Mouse (Mus musculus) hindbrain, embryonic 14.5 days (tissue): ENCODE results near the gene Mturn. TPM values are rescaled to one million over a fixed set of nuclear protein-coding genes. Genes with fewer than 3 reads are reported as not detected.
A peak's percentile ranks its signal among the peaks of the same experiment; 100 is the strongest.

ENCODE experiments used
- ATAC-seq: fragments of 200-750 bp; cut with Nextera tagmentation; 2 replicates; pipeline ENCODE4 v1.8.0; 2017; ENCODE audit warnings: moderate number of reproducible peaks, mild to moderate bottlenecking, moderate TSS enrichment, moderate library complexity; ENCODE audit not compliant: low FRiP score
- DNase-seq: peaks from one replicate; pipeline ENCODE4 v3.0.0-alpha.2; 2015; ENCODE audit warnings: low spot score
- H3K27ac ChIP-seq: fragments of 300-500 bp; sonication (generic); 2 replicates; pipeline ENCODE4 v1.5.1; 2014; ENCODE audit warnings: mild to moderate bottlenecking, moderate library complexity
- H3K27me3 ChIP-seq: fragments of 300-500 bp; sonication (generic); 2 replicates; pipeline ENCODE4 v1.6.1; 2014; ENCODE audit warnings: mild to moderate bottlenecking, low read length, mixed read lengths; ENCODE audit not compliant: control insufficient read depth, insufficient read depth
- H3K36me3 ChIP-seq: fragments of 300-500 bp; sonication (generic); replicated peaks from 2 replicates; pipeline ENCODE4 v1.6.1; 2014; ENCODE audit not compliant: control insufficient read depth, insufficient read depth
- H3K4me1 ChIP-seq: fragments of 300-500 bp; sonication (generic); replicated peaks from 2 replicates; pipeline ENCODE4 v1.6.1; 2014; ENCODE audit warnings: antibody characterized with exemption, low read length, mixed read lengths; ENCODE audit not compliant: control insufficient read depth, insufficient read depth
- H3K4me2 ChIP-seq: fragments of 300-500 bp; sonication (generic); replicated peaks from 2 replicates; pipeline ENCODE4 v1.6.1; 2014; ENCODE audit warnings: mild to moderate bottlenecking, moderate library complexity
- H3K4me3 ChIP-seq: fragments of 300-500 bp; sonication (generic); replicated peaks from 2 replicates; pipeline ENCODE4 v1.5.1; 2014; ENCODE audit warnings: mild to moderate bottlenecking, low read length
- H3K9ac ChIP-seq: fragments of 300-500 bp; sonication (generic); 2 replicates; pipeline ENCODE4 v1.6.1; 2014
- H3K9me3 ChIP-seq: fragments of 300-500 bp; sonication (generic); 2 replicates; pipeline ENCODE4 v1.6.1; 2016; ENCODE audit warnings: low read length; ENCODE audit not compliant: control insufficient read depth
- WGBS: fragments of 180-500 bp; shearing (Covaris S2); extraction: QIAGEN DNeasy Blood & Tissue Kit; methylation state at CpG from one replicate; pipeline ENCODE4 v1.1.7; 2014; 5-methylcytosine and 5-hydroxymethylcytosine counted together
- polyA plus RNA-seq: library from polyadenylated mRNA; unstranded; fragments of >200 nt; fragmentation: Nextera tagmentation; extraction: Ambion mirVana; gene quantifications from 2 replicates; pipeline ENCODE4 v1.2.1, GENCODE M21; 2014

The Mturn gene
- polyA plus RNA-seq, 1 experiment from 2014 or later: 101 TPM

DNA sequence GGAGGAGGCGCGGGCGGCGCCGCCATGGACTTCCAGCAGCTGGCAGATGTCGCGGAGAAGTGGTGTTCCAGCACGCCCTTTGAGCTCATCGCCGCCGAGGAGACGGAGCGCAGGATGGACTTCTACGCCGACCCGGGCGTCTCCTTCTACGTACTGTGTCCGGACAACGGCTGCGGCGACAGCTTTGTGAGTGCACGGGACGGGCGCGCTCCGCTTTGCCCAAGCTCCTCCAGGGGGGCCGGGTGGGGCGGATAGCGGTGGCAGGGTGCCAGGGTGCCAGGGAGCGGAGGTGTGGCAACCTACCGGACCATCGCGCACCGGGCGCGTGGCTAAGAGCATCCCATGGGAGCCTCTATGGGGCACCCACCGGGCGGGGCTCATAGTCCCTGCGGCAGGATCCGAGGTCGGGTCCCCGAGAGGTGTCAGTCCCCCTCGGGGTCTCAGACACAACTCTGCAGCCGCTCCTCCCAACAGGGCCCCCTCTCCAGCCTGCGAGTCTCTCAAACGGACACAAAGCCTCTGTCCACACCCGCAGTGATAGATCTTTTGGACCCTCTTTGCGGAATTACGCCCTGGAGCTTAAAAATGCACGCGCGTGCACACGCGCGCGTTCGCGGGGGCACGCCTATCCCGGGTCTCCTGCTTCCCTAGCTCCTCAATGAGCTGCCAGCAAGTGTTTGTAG, 463 bp downstream of the Mturn start:
- Histone ChIP-seq H3K9me3 (no peaks in the 10 kb centered on the region), H3K9ac (peak overlapping the region; percentile 75), H3K27me3 (no peaks in the 10 kb centered on the region), H3K27ac (peak overlapping the region; percentile 76), H3K4me2 (peak overlapping the region; percentile 73), H3K36me3 (no peaks in the 10 kb centered on the region; the same call in 1 of the 2 replicates), H3K4me1 (peaks cover 11% of the 10 kb centered on the region), H3K4me3 (peak overlapping the region; percentile 66)
- under 1% methylated on average over 61 of the region's 61 CpGs for WGBS
- ATAC-seq (peak; percentile 81), DNase-seq (peak; percentile 57)

DNA sequence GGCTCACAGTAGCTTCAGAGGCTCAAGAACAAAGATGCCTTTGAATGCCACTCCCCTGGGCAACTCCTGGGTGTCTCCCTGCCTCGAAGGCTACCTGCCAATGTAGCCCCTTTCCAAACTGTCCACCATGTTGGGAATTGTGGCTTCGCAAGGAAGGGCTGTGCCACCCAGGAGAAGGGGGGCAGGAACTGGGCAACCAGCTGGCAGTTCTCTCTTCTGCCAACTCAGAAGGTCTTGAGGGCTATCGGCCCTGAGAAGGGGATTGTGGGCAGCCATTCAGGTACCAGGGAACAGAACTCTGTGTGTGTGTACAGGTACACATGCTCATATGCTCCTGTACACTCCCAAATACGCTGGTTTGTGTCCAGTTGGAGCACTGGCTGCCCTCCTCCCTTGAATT, 2.7 kb downstream of the Mturn start:
- H3K27ac ChIP-seq: no peak overlapping the region
- DNase-seq: no peak
- H3K4me1 ChIP-seq: peaks cover 11% of the 10 kb centered on the region
- no peaks in the 10 kb centered on the region for H3K27me3 ChIP-seq
- H3K4me2 ChIP-seq: no peak overlapping the region
- no peak overlapping the region for H3K4me3 ChIP-seq
- WGBS: 91% methylated on average over 4 of the region's 4 CpGs
- H3K36me3 ChIP-seq: peaks cover 3% of the 10 kb centered on the region; the same call in 1 of the 2 replicates
- no peak overlapping the region for H3K9ac ChIP-seq
- no peaks in the 10 kb centered on the region for H3K9me3 ChIP-seq
- ATAC-seq: no peak

DNA sequence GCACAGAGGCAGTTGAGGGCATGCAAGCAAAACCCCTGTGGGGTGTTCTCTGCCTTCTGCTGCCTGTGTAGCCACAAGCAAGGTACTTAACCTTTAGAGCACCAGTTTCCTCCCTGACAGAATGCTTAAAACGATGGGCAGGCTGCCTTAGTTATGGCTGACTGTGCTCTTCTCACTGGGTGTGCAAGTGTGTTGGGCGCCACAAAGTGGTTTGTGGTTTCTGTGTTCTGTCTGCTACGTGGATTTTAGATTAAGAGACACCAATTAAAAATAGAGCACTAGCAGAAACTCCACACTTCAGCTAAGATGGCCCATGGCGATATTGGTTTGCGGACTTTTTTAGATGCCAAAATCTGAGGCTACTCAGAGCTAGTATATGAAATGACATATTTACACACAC, 3.7 kb downstream of the Mturn start:
- H3K36me3 ChIP-seq: peaks cover 12% of the 10 kb centered on the region
- H3K4me2 ChIP-seq: no peak overlapping the region
- DNase-seq (no peak), ATAC-seq (no peak)
- H3K27me3 ChIP-seq: no peaks in the 10 kb centered on the region
- no peak overlapping the region for H3K27ac ChIP-seq
- no peak overlapping the region for H3K9ac ChIP-seq
- H3K4me3 ChIP-seq: no peak overlapping the region
- 85% methylated on average over 5 of the region's 5 CpGs for WGBS
- no peaks in the 10 kb centered on the region for H3K9me3 ChIP-seq
- peaks cover 11% of the 10 kb centered on the region for H3K4me1 ChIP-seq

DNA sequence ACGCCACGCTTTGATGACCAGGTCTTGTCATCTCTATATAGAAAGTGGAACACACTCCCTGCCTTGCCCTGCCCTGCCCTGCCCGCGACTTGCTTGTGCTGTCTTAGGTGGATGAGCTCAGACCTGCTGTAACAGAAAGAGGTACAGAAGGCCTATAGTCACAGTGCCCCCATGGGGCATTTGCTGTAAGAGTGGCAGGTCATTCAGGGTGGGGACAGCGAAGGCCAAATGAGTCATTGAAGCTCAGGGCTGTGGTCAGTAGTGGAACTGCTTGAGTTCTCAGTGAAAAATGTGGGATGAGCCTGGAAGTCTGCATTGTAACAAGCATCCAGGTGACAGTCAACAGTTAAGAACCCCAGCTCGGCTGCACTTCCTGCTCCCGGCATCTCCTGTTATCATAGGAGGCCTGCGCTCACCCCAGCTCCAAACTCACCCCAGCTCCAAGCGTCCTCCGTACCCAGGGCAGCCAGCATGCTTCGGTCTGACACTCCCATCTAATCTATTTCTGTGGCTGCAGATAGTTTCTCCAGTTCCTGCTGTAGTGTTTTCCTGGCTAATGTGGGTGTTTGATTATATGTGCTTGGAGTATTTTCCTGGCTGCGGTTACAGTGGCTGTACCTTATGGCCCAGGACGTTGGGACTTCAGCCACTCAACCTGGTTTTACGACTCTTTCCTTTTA, 4.4 kb downstream of the Mturn start:
- Histone ChIP-seq H3K27me3 (no peaks in the 10 kb centered on the region), H3K9ac (no peak overlapping the region), H3K9me3 (no peaks in the 10 kb centered on the region), H3K4me2 (no peak overlapping the region), H3K4me1 (peaks cover 11% of the 10 kb centered on the region), H3K36me3 (peaks cover 19% of the 10 kb centered on the region), H3K4me3 (no peak overlapping the region), H3K27ac (no peak overlapping the region)
- DNase-seq (no peak), ATAC-seq (no peak)
- WGBS: 85% methylated on average over 14 of the region's 14 CpGs

DNA sequence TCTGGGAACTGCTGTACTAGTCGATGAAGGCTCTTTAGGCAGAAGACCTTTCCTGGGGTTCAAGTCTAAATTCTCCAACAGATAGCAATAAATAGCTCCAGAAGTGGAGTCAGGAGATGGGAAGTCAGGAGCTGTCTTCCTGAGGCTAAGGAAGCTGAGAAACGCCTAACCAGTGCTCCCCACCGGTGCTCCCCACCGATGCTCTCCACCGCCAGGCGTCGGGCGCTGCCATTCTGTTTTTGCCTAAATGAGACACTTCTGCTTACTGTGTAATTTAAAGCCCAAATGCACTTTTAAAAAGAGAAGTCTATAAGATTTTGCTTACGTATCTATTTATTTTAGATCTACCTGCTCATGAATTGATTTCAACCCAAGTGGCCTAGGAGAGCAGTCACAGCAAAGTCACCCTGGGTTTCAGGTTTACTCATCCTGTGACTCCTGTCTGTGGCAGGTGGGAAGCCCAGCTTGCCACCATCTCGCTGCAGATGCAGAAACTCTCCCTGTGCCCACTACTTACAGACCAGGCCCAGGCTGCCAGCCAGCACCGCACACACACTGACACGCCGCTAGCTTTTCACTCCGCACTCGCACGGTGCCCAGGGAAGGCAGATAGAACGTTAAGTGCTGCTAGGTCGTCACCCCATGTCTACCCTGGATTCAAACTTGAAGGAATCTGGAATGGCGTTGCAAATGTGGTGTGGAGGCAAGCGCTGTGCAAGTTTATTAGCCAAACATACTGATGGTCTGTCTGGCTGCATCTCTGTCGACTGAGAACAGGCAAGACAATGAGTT, 5.7 kb downstream of the Mturn start:
- WGBS: 88% methylated on average over 21 of the region's 21 CpGs
- Histone ChIP-seq H3K27me3 (no peaks in the 10 kb centered on the region), H3K4me3 (no peak overlapping the region), H3K9ac (no peak overlapping the region), H3K27ac (no peak overlapping the region), H3K4me1 (peaks cover 11% of the 10 kb centered on the region), H3K36me3 (peaks cover 32% of the 10 kb centered on the region), H3K9me3 (no peaks in the 10 kb centered on the region), H3K4me2 (no peak overlapping the region)
- ATAC-seq (no peak), DNase-seq (no peak)

DNA sequence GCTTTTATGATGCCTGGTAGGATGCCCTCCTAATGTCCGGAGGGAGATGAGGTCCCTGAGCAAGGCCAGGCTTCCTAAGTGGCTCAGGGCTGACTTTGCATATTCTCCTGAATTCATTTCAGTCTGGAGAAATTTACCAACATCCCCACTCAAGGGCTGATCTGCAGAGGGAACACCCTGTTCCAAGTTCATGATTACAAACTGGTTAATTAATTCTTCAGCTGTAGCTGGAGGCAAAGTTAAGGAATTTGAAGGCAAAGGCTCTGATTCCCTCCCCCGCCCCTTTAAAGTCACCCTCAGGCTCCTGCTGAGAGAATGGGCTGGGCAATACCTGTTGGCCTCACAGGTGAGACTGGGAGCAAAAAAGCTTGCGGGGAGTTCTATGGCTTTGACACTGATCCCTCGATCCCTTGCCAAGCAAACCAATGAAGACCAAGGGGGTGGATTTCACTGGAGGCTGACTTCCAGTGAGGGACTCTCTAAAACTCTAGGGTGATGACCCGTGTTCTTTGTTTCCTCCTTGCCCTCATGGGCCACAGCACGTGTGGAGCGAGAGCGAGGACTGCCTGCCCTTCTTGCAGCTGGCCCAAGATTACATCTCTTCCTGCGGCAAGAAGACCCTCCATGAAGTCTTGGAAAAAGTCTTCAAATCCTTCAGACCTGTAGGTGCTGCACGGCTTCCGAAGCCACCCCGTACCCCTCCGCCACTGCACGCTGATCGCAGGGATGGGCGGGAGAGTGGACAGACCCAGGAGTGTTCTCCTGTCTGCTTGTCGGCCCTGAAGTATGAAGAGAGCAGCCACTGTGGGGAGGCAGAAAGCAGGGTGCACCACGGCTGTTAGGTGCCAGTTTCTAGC, 7.3 kb downstream of the Mturn start:
- H3K4me1 ChIP-seq: no peaks in the 10 kb centered on the region; the same call in 1 of the 2 replicates
- no peaks in the 10 kb centered on the region for H3K9me3 ChIP-seq
- no peak overlapping the region for H3K9ac ChIP-seq
- no peak overlapping the region for H3K27ac ChIP-seq
- DNase-seq (no peak), ATAC-seq (no peak)
- H3K27me3 ChIP-seq: no peaks in the 10 kb centered on the region
- WGBS: 80% methylated on average over 18 of the region's 18 CpGs
- no peak overlapping the region for H3K4me3 ChIP-seq
- H3K4me2 ChIP-seq: no peak overlapping the region
- H3K36me3 ChIP-seq: peaks cover 41% of the 10 kb centered on the region

DNA sequence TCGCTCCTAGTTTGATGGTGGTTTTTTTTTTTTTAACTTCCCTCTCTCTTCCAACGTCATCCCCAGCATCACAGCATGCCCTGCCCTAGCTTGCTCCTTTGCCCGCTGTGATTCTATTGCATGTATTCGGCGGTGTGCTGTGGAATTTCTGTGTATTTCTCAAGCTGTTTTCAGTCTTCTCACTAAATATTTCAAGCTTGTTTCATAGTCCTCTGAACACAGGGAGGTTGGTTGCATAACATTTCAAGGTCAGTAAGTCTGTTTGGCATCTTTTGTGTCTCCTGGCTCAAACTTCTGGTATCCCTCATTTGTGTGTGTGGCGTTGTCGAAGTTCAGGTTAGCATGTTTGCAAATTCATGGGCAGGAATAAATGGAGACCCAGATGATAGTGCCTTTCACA, 8.3 kb downstream of the Mturn start:
- Histone ChIP-seq H3K9ac (no peak overlapping the region), H3K9me3 (no peaks in the 10 kb centered on the region), H3K4me1 (no peaks in the 10 kb centered on the region), H3K4me2 (no peak overlapping the region), H3K27ac (no peak overlapping the region), H3K27me3 (no peaks in the 10 kb centered on the region), H3K36me3 (peaks cover 51% of the 10 kb centered on the region), H3K4me3 (no peak overlapping the region)
- ATAC-seq (no peak), DNase-seq (no peak)
- 90% methylated on average over 7 of the region's 7 CpGs for WGBS

DNA sequence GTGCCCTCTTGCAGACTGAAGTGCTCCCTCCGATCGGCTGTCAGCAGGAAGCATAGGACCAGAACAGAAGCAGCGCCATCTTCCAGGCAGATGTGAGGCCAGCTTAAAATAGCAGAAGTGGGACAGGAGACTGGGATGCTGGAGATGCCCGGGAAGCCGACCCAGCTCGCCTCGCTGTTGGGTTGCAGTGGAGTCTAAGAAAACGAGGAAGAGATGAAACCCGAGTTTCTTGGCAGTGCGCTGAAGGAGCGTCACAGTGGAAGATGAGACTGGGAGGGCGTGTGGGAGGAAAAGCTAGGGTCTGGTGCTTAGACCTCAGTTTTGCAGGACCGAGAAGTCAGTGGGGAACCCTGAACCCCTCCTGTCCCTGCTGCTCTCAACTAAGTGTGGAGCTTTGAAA, 9.4 kb downstream of the Mturn start:
- H3K4me2 ChIP-seq: no peak overlapping the region
- ATAC-seq (no peak), DNase-seq (no peak)
- no peak overlapping the region for H3K9ac ChIP-seq
- no peak overlapping the region for H3K4me3 ChIP-seq
- no peaks in the 10 kb centered on the region for H3K27me3 ChIP-seq
- no peak overlapping the region for H3K27ac ChIP-seq
- H3K9me3 ChIP-seq: no peaks in the 10 kb centered on the region
- H3K4me1 ChIP-seq: no peaks in the 10 kb centered on the region
- WGBS: 93% methylated on average over 13 of the region's 13 CpGs
- H3K36me3 ChIP-seq: peaks cover 51% of the 10 kb centered on the region
